In the genomic region with DNA sequence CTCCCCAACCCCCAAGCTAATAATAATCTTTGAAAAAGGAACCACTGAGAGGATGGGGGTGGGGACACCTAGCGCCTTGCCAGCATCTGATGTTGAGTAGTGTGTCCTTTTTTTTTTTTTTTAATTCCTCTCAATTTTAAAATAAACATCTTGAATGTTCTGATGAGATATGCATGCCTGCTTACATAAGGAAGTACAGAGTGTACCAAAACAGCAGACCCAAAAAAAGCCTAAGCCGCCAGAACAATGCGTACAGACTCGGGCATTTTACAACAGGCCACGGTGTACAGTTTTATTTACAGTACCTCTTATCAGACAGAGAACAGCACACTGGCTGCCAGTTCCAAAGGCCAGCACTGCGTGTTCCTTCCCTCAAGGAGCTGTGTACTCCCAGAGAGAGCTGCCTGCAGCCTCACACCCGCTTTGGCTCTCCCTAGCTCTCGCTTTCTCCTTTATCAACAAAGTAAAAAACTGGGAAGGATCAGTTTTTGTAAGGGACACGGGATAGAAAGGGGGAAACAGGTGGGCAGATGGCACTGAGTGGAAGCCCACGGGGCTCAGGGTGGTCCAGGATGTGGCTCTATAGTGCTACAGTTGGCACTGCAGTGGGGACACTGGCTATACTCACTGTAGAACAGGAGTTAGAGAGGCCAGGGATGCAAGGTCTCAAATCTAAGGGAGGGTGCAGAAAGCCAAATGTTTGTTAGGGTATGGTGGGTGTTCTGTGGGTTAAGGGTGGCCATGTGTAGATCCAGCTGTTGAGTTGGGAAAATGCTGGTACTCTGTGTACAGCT, we compare ENCODE assay signal across 8 mouse cellular contexts.
A peak's percentile ranks its signal among the peaks of the same experiment; 100 is the strongest.
DNase-seq lines count a peak whose midpoint lies in the region; ATAC-seq lines count a peak whose summit lies in the region.

No protein-coding gene starts in this region.

- peak; percentile 78 for DNase-seq in left cerebral cortex, adult 11 months (ENCODE audit: low spot score)
- no peak for DNase-seq in left cerebral cortex, postnatal 4 days
- DNase-seq in heart, postnatal 36 days, result peak; percentile 81 to 85
- peak; percentile 85 to 89 for DNase-seq in left cerebral cortex, postnatal 25 days (ENCODE audit: low spot score in 2 of 2)
- no peak for DNase-seq in thymus, postnatal 14 days

- peaks cover 26% of the 10 kb centered on the region for H3K4me1 ChIP-seq in embryonic facial prominence, embryonic 12.5 days
- peaks cover 39% of the 10 kb centered on the region for H3K4me1 ChIP-seq in midbrain, embryonic 13.5 days (replicated peaks)
- H3K4me1 ChIP-seq in forebrain, embryonic 16.5 days (replicated peaks; ENCODE audit: control insufficient read depth, insufficient read depth, low read length), result peaks cover 17% of the 10 kb centered on the region

- H3K4me3 ChIP-seq in embryonic facial prominence, embryonic 12.5 days, result no peak overlapping the region
- H3K4me3 ChIP-seq in midbrain, embryonic 13.5 days (replicated peaks), result no peak overlapping the region
- H3K4me3 ChIP-seq in forebrain, embryonic 16.5 days (replicated peaks; ENCODE audit: low read length), result no peak overlapping the region

- 0 out of 2 replicates have a peak, but pooled peaks have one; percentile 51 for ATAC-seq in embryonic facial prominence, embryonic 12.5 days (ENCODE audit: insufficient number of reproducible peaks, insufficient read depth, low FRiP score, low TSS enrichment)
- ATAC-seq in midbrain, embryonic 13.5 days, result no peak
- no peak for ATAC-seq in forebrain, embryonic 16.5 days

- 0 out of 2 replicates have a peak, but pooled peaks cover 3% of the 10 kb centered on the region for H3K27me3 ChIP-seq in embryonic facial prominence, embryonic 12.5 days
- H3K27me3 ChIP-seq in midbrain, embryonic 13.5 days, result no peaks in the 10 kb centered on the region
- peaks cover 3% of the 10 kb centered on the region for H3K27me3 ChIP-seq in forebrain, embryonic 16.5 days (replicated peaks; ENCODE audit: control insufficient read depth, insufficient read depth, low read length)

- intact Hi-C loops in left cerebral cortex, postnatal 4 days (cut with DNase I), result no loop called here
- intact Hi-C loops in heart, postnatal 36 days (cut with DNase I), result loop anchor here (1.0 to 2.0 kb wide), 5 partner anchors 14 to 113 kb away; partner anchors contain the start of gene Zbtb16
- intact Hi-C loops in left cerebral cortex, postnatal 25 days (cut with DNase I), result loop anchor here (1.0 to 5.0 kb wide), 5 partner anchors 14 to 114 kb away; partner anchors contain the start of gene Zbtb16

- no peak overlapping the region for H3K9ac ChIP-seq in embryonic facial prominence, embryonic 12.5 days
- H3K9ac ChIP-seq in midbrain, embryonic 13.5 days (replicated peaks), result no peak overlapping the region; the same call in 1 of the 2 replicates
- no peak overlapping the region for H3K9ac ChIP-seq in forebrain, embryonic 16.5 days (replicated peaks; ENCODE audit: low read depth, low read length)

- H3K9me3 ChIP-seq in embryonic facial prominence, embryonic 12.5 days, result no peaks in the 10 kb centered on the region
- no peaks in the 10 kb centered on the region for H3K9me3 ChIP-seq in midbrain, embryonic 13.5 days
- H3K9me3 ChIP-seq in forebrain, embryonic 16.5 days (ENCODE audit: control insufficient read depth, low read length), result no peaks in the 10 kb centered on the region

- WGBS in embryonic facial prominence, embryonic 12.5 days, result 67% methylated on average over 10 of the region's 10 CpGs
- WGBS in midbrain, embryonic 13.5 days, result 61% methylated on average over 10 of the region's 10 CpGs
- WGBS in forebrain, embryonic 16.5 days, result 57% methylated on average over 10 of the region's 10 CpGs

- 0 out of 2 replicates have a peak overlapping the region, but pooled peaks have one; percentile 17 for H3K27ac ChIP-seq in embryonic facial prominence, embryonic 12.5 days
- peak overlapping the region; percentile 41 for H3K27ac ChIP-seq in midbrain, embryonic 13.5 days
- no peak overlapping the region for H3K27ac ChIP-seq in forebrain, embryonic 16.5 days (ENCODE audit: low read length)

- H3K4me2 ChIP-seq in embryonic facial prominence, embryonic 12.5 days (replicated peaks), result no peak overlapping the region
- no peak overlapping the region for H3K4me2 ChIP-seq in midbrain, embryonic 13.5 days (replicated peaks)
- H3K4me2 ChIP-seq in forebrain, embryonic 16.5 days (ENCODE audit: low read length), result no peak overlapping the region

- H3K36me3 ChIP-seq in embryonic facial prominence, embryonic 12.5 days, result no peaks in the 10 kb centered on the region
- no peaks in the 10 kb centered on the region for H3K36me3 ChIP-seq in midbrain, embryonic 13.5 days
- H3K36me3 ChIP-seq in forebrain, embryonic 16.5 days (ENCODE audit: control insufficient read depth, insufficient read depth), result no peaks in the 10 kb centered on the region

Comparison
In these comparisons a context has a peak if more than half of its experiments do, and no peak if none do; other contexts are left out.
1. DNase-seq: peak in left cerebral cortex, adult 11 months (single experiment), heart, postnatal 36 days (2 of 2) and left cerebral cortex, postnatal 25 days (2 of 2); none in left cerebral cortex, postnatal 4 days (single experiment) and thymus, postnatal 14 days (single experiment).